Mouse (Mus musculus) stomach, postnatal 0 days (tissue): ENCODE measurements around the gene Trp53rkb.

Source experiments
- CTCF ChIP-seq: IDR thresholded peaks from 2 replicates; pipeline ENCODE4 v1.5.1; 2016; ENCODE audit warnings: antibody characterized with exemption, low read depth, mild to moderate bottlenecking, moderate library complexity
- EP300 ChIP-seq: optimal IDR thresholded peaks from 2 replicates; pipeline ENCODE3; 2016; ENCODE audit warnings: antibody characterized with exemption

GRCm38 (mm10) chr2:166780980-166781578, 11.3 kb upstream of the Trp53rkb start:
- TF ChIP-seq CTCF (peak; percentile 99), EP300 (no peak)
